10 mouse cellular contexts compared by ENCODE assay signal in genomic region chr2:35898425-35899134, GRCm38 (mm10).
DNase-seq lines count a peak whose midpoint lies in the region; ATAC-seq and TF ChIP-seq lines count a peak whose summit lies in the region.
"Had no signal": no experiment of that assay in that cellular context is flagged by ENCODE, and none has a peak within 500 bp of the region (broad histone marks: within the 10 kb centered on the region; RNA-seq: fewer than 3 reads in every experiment).

No protein-coding gene starts in this region.

- WGBS in liver, postnatal 0 days (ENCODE audit: insufficient replicate concordance), result 50% methylated on average over 6 of the region's 6 CpGs
- 80% methylated on average over 6 of the region's 6 CpGs for WGBS in midbrain, embryonic 11.5 days

- H3K27me3 ChIP-seq in liver, postnatal 0 days (ENCODE audit: insufficient read depth, low read length), result no peaks in the 10 kb centered on the region
- no peaks in the 10 kb centered on the region for H3K27me3 ChIP-seq in midbrain, embryonic 11.5 days (ENCODE audit: control insufficient read depth, insufficient read depth, low read length)
- H3K27me3 ChIP-seq: heart, embryonic 15.5 days had no signal

- no peak for TF ChIP-seq CTCF in liver, postnatal 0 days (IDR thresholded peaks at IDR 0.05; ENCODE audit: low read depth)

- peak; percentile 79 for ATAC-seq in liver, postnatal 0 days
- no peak for ATAC-seq in midbrain, embryonic 11.5 days (ENCODE audit: low FRiP score)

- no peak overlapping the region for H3K4me3 ChIP-seq in liver, postnatal 0 days (ENCODE audit: low read depth, low read length)
- no peak overlapping the region for H3K4me3 ChIP-seq in midbrain, embryonic 11.5 days (ENCODE audit: low read depth, low read length)
- H3K4me3 ChIP-seq: heart, embryonic 15.5 days; neural tube, embryonic 12.5 days had no signal

- no peaks in the 10 kb centered on the region for H3K9me3 ChIP-seq in liver, postnatal 0 days (ENCODE audit: low read length)
- H3K9me3 ChIP-seq in midbrain, embryonic 11.5 days (ENCODE audit: control insufficient read depth, low read length), result no peaks in the 10 kb centered on the region
- H3K9me3 ChIP-seq: heart, embryonic 15.5 days; neural tube, embryonic 12.5 days had no signal

- no peak overlapping the region for H3K9ac ChIP-seq in liver, postnatal 0 days (replicated peaks)
- no peak overlapping the region for H3K9ac ChIP-seq in midbrain, embryonic 11.5 days (ENCODE audit: low read length)
- H3K9ac ChIP-seq: heart, embryonic 15.5 days; neural tube, embryonic 12.5 days had no signal

- DNase-seq in urinary bladder, postnatal 14 days (ENCODE audit: low spot score), result peak; percentile 22
- no peak for DNase-seq in urinary bladder, postnatal 25 days (ENCODE audit: low spot score)
- DNase-seq in gastrocnemius, postnatal 25 days, result peak; percentile 89
- DNase-seq in liver, postnatal 0 days, result peak; percentile 44
- no peak for DNase-seq in testis, postnatal 10 days (ENCODE audit: low spot score)
- no peak for DNase-seq in midbrain, embryonic 11.5 days (ENCODE audit: low spot score, missing footprints)
- no peak for DNase-seq in thymus, postnatal 0 days (ENCODE audit: low spot score)
- DNase-seq in c-Kit-positive CD71-positive TER-119-positive erythroid progenitor cells, embryonic 14.5 days (ENCODE audit: low spot score), result no peak

- H3K4me1 ChIP-seq in liver, postnatal 0 days (ENCODE audit: insufficient read depth), result no peaks in the 10 kb centered on the region
- no peaks in the 10 kb centered on the region for H3K4me1 ChIP-seq in midbrain, embryonic 11.5 days (ENCODE audit: control insufficient read depth, insufficient read depth, low read length)
- H3K4me1 ChIP-seq: neural tube, embryonic 12.5 days had no signal

- H3K27ac ChIP-seq in liver, postnatal 0 days (ENCODE audit: low read depth), result no peak overlapping the region
- H3K27ac ChIP-seq in midbrain, embryonic 11.5 days (ENCODE audit: low read depth, low read length), result no peak overlapping the region
- H3K27ac ChIP-seq: heart, embryonic 15.5 days; neural tube, embryonic 12.5 days had no signal

- no peak overlapping the region for H3K4me2 ChIP-seq in liver, postnatal 0 days (ENCODE audit: low read depth, low read length)
- H3K4me2 ChIP-seq in midbrain, embryonic 11.5 days, result no peak overlapping the region
- H3K4me2 ChIP-seq: heart, embryonic 15.5 days; neural tube, embryonic 12.5 days had no signal

- H3K36me3 ChIP-seq in liver, postnatal 0 days (replicated peaks; ENCODE audit: insufficient read depth, low read length), result no peaks in the 10 kb centered on the region
- H3K36me3 ChIP-seq in midbrain, embryonic 11.5 days (ENCODE audit: control insufficient read depth, insufficient read depth, low read length), result no peaks in the 10 kb centered on the region
- H3K36me3 ChIP-seq: heart, embryonic 15.5 days; neural tube, embryonic 12.5 days had no signal

- peak; percentile 28; the same call in 1 of the 2 replicates for TF ChIP-seq EP300 in liver, postnatal 0 days (IDR thresholded peaks at IDR 0.05; ENCODE audit: low read depth)

Comparison
In these comparisons a context has a peak if more than half of its experiments do, and no peak if none do; other contexts are left out.
1. DNase-seq: peak in urinary bladder, postnatal 14 days (single experiment), gastrocnemius, postnatal 25 days (single experiment) and liver, postnatal 0 days (single experiment); none in urinary bladder, postnatal 25 days (single experiment), testis, postnatal 10 days (single experiment), midbrain, embryonic 11.5 days (single experiment), thymus, postnatal 0 days (single experiment) and c-Kit-positive CD71-positive TER-119-positive erythroid progenitor cells, embryonic 14.5 days (single experiment).